20 mouse cellular contexts compared by ENCODE assay signal in genomic region chr12:84235981-84236752, GRCm38 (mm10). TPM values are rescaled to one million over a fixed set of nuclear protein-coding genes. Genes with fewer than 3 reads are reported as not detected.
A peak's percentile ranks its signal among the peaks of the same experiment; 100 is the strongest.
DNase-seq lines count a peak whose midpoint lies in the region; ATAC-seq and TF ChIP-seq lines count a peak whose summit lies in the region.
"Had no signal": no experiment of that assay in that cellular context is flagged by ENCODE, and none has a peak within 500 bp of the region (broad histone marks: within the 10 kb centered on the region; RNA-seq: fewer than 3 reads in every experiment).

No protein-coding gene starts in this region.

- DNase-seq in R1 (ENCODE audit: low read depth, low spot score), result peak; percentile 76
- no peak for DNase-seq in stomach, postnatal 0 days (ENCODE audit: low spot score)
- DNase-seq in adrenal gland, postnatal 10 days, result no peak
- DNase-seq in adrenal gland, adult 2 months, result no peak
- DNase-seq: cerebellum, adult 8-10 months; gastrocnemius, postnatal 36 days; kidney, adult 8-10 months; lung, embryonic 14.5 days; lung, postnatal 4 days; right cerebral cortex, adult 18-20 months; thymus, adult 18-20 months; thymus, postnatal 4 days had no signal

- no peak for TF ChIP-seq CTCF in E14TG2a.4 (conservative IDR thresholded peaks at IDR 0.05; ENCODE audit: low read length)
- TF ChIP-seq CTCF in stomach, postnatal 0 days (IDR thresholded peaks at IDR 0.05; ENCODE audit: low read depth), result no peak

- H3K9ac ChIP-seq in stomach, postnatal 0 days (ENCODE audit: low read length), result no peak overlapping the region
- H3K9ac ChIP-seq: forebrain, embryonic 15.5 days; lung, embryonic 14.5 days; neural tube, embryonic 13.5 days had no signal

- no peak overlapping the region for H3K4me2 ChIP-seq in stomach, postnatal 0 days (replicated peaks; ENCODE audit: low read depth)
- H3K4me2 ChIP-seq: forebrain, embryonic 15.5 days; liver, embryonic 11.5 days; lung, embryonic 14.5 days; midbrain, embryonic 11.5 days; neural tube, embryonic 13.5 days had no signal

- H3K4me1 ChIP-seq in megakaryocyte, embryonic 14.5 days, result peaks cover 36% of the 10 kb centered on the region
- peaks cover 61% of the 10 kb centered on the region for H3K4me1 ChIP-seq in E14TG2a.4 (replicated peaks; ENCODE audit: low read depth, low read length)
- no peaks in the 10 kb centered on the region for H3K4me1 ChIP-seq in stomach, postnatal 0 days (replicated peaks; ENCODE audit: control insufficient read depth, insufficient read depth)
- H3K4me1 ChIP-seq: forebrain, embryonic 15.5 days; neural tube, embryonic 13.5 days had no signal

- H3K27me3 ChIP-seq in megakaryocyte, embryonic 14.5 days (replicated peaks), result peaks cover 6% of the 10 kb centered on the region
- H3K27me3 ChIP-seq in E14TG2a.4 (ENCODE audit: insufficient read depth, low read length), result 0 out of 2 replicates have a peak, but pooled peaks cover 2% of the 10 kb centered on the region
- no peaks in the 10 kb centered on the region for H3K27me3 ChIP-seq in stomach, postnatal 0 days (ENCODE audit: control insufficient read depth, insufficient read depth, low read length)
- H3K27me3 ChIP-seq: forebrain, embryonic 15.5 days; neural tube, embryonic 13.5 days had no signal

- peak overlapping the region; percentile 44 for H3K4me3 ChIP-seq in megakaryocyte, embryonic 14.5 days (replicated peaks)
- H3K4me3 ChIP-seq in E14TG2a.4 (replicated peaks; ENCODE audit: low read length), result peak overlapping the region; percentile 3
- no peak overlapping the region for H3K4me3 ChIP-seq in stomach, postnatal 0 days (ENCODE audit: low read depth, low read length)
- H3K4me3 ChIP-seq: forebrain, embryonic 15.5 days; hindbrain, embryonic 10.5 days; neural tube, embryonic 13.5 days had no signal

- no peak for ATAC-seq in megakaryocyte, adult 5-6 weeks (ENCODE audit: poor library complexity, severe bottlenecking)
- 0 out of 2 replicates have a peak, but pooled peaks have one; percentile 45 for ATAC-seq in stomach, postnatal 0 days (ENCODE audit: low FRiP score, low TSS enrichment)
- ATAC-seq: forebrain, embryonic 15.5 days had no signal

- peak overlapping the region; percentile 61 for H3K27ac ChIP-seq in stomach, postnatal 0 days (replicated peaks)
- H3K27ac ChIP-seq: forebrain, embryonic 15.5 days; hindbrain, embryonic 10.5 days; neural tube, embryonic 13.5 days had no signal

- TF ChIP-seq EP300 in stomach, postnatal 0 days (optimal IDR thresholded peaks at IDR 0.05), result no peak

- peaks cover 3% of the 10 kb centered on the region; the same call in 1 of the 2 replicates for H3K9me3 ChIP-seq in megakaryocyte, embryonic 14.5 days
- H3K9me3 ChIP-seq in E14TG2a.4 (ENCODE audit: low read length), result no peaks in the 10 kb centered on the region
- H3K9me3 ChIP-seq in stomach, postnatal 0 days (ENCODE audit: control insufficient read depth, low read length), result no peaks in the 10 kb centered on the region
- H3K9me3 ChIP-seq: forebrain, embryonic 15.5 days; hindbrain, embryonic 10.5 days; neural tube, embryonic 13.5 days had no signal

- H3K36me3 ChIP-seq in megakaryocyte, embryonic 14.5 days (replicated peaks; ENCODE audit: low read length), result no peaks in the 10 kb centered on the region
- H3K36me3 ChIP-seq in E14TG2a.4 (ENCODE audit: insufficient read depth, low read length), result peaks cover 16% of the 10 kb centered on the region
- no peaks in the 10 kb centered on the region for H3K36me3 ChIP-seq in stomach, postnatal 0 days (ENCODE audit: control insufficient read depth, insufficient read depth, low read length)
- H3K36me3 ChIP-seq: forebrain, embryonic 15.5 days; hindbrain, embryonic 10.5 days; neural tube, embryonic 13.5 days had no signal

- 72% methylated on average over 10 of the region's 10 CpGs for WGBS in stomach, postnatal 0 days

RNA-seq across cellular contexts. Expression of gene Elmsan1, which starts 17.5 kb away (rescaled TPM):
- polyA plus RNA-seq in megakaryocyte, embryonic 14.5 days (2012; ENCODE audit: insufficient read depth, low replicate concordance), result 9.8 and 10.1 TPM in 2 replicates
- 24.6 and 27.0 TPM in 2 replicates for total RNA-seq in megakaryocyte, adult 5-6 weeks (2015)
- 17.0 and 25.0 TPM in 2 replicates for total RNA-seq in megakaryocyte, adult 5-6 weeks (2017)
- polyA plus RNA-seq in stomach, postnatal 0 days (2015; fragmentation: Nextera tagmentation; extraction: Ambion mirVana), result 4.0 and 4.1 TPM in 2 replicates
- 10 to 100 TPM; 19.2 to 24.9 TPM for total RNA-seq in adrenal gland, postnatal 10 days (2021)
- total RNA-seq in adrenal gland, adult 2 months (2021), result 10 to 100 TPM; 17.0 to 22.7 TPM
- polyA plus RNA-seq in adrenal gland, adult 2 months (2012; rRNA removed), result 14.4 and 20.4 TPM in 2 replicates

RNA-seq across cellular contexts. Expression of gene Ptgr2, which starts 48.9 kb away (rescaled TPM):
- polyA plus RNA-seq in megakaryocyte, embryonic 14.5 days (2012; ENCODE audit: insufficient read depth, low replicate concordance), result 3.3 TPM in 1 of 2 replicates, not detected in the other
- total RNA-seq in megakaryocyte, adult 5-6 weeks (2015), result 14.3 and 18.9 TPM in 2 replicates
- 52.4 and 52.9 TPM in 2 replicates for total RNA-seq in megakaryocyte, adult 5-6 weeks (2017)
- 27.4 and 29.1 TPM in 2 replicates for polyA plus RNA-seq in stomach, postnatal 0 days (2015; fragmentation: Nextera tagmentation; extraction: Ambion mirVana)
- 100 to 1,000 TPM; 141 to 155 TPM for total RNA-seq in adrenal gland, postnatal 10 days (2021)
- total RNA-seq in adrenal gland, adult 2 months (2021), result 10 to 100 TPM; 75.1 to 99.4 TPM
- 4.2 and 7.6 TPM in 2 replicates for polyA plus RNA-seq in adrenal gland, adult 2 months (2012; rRNA removed)
